Mouse (Mus musculus): ENCODE data around the gene Stpg1. TPM values are rescaled to one million over a fixed set of nuclear protein-coding genes. Genes with fewer than 3 reads are reported as not detected.
A peak's percentile ranks its signal among the peaks of the same experiment; 100 is the strongest.

The Stpg1 gene
- total RNA-seq, 4 experiments from 2014 or later, result 0.83 to 1.3 (median 1.2) TPM

DNA sequence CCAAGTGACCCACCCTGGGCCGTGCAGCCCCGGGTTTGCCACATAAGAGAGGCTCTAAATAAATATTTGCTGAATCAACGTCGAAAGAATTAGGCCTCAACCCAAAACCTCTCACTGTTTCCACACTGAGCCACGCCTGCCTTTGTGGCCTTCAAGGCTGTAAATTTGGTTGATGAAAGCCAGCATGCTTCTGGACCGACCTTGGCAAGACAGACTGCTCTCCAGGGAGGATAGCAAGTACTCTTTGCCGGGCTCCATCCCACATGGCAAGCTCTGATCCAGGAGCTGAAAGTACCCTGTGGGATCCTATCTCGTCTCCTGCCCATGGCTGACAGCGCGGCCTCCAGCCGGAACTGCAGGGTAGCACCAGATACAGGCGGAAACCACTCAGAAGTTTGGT lies 14.9 kb downstream of the Stpg1 start:
- no peak for DNase-seq (ENCODE audit: low spot score in 2 of 2)

DNA sequence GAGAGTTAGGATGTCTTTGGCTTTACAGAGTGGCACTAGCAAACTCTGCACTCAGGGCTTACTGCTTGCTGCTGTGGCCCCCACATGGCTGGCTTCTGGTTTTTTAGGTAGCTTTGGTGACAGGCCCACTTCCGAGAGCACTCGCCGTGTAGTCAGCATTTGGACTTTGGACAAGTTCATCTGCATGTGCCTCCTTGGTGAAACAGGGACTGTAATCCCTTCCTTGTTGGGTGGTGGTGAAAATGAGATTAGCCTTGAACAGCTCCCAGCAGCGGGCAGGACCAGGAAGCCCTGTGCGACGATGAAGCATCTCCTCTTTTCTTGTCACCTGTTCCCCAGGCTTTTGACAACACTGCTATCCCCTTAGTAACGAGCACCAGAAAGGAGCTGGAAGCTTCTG lies 19.3 kb downstream of the Stpg1 start:
- no peak for DNase-seq (ENCODE audit: low spot score in 2 of 2)

DNA sequence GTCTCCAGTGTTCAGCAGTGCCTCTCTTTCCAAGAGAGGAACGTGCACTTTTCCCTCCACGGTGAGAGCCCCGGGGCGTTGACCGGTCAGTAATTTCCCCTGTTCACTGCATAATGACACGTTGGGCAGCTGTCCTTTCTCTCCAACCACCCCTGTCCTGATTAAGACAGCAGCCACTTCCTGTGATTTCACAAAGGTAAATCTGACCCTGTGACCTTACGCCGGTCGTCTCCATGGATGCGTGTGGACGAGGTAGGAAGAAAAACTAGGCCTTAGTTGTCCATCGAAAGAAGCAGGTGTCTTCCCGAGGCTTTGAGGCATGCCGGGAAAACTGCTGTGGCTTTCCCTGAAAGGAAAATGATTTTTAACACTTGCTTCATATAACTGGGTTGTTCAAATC lies 20.3 kb downstream of the Stpg1 start:
- DNase-seq (ENCODE audit: low spot score in 2 of 2), result no peak

GRCm38 (mm10) chr4:135516351-135517316 lies 22.0 kb downstream of the Stpg1 start:
- DNase-seq (ENCODE audit: low spot score in 2 of 2), result peak in 1 of 2 experiments; percentile 23

DNA sequence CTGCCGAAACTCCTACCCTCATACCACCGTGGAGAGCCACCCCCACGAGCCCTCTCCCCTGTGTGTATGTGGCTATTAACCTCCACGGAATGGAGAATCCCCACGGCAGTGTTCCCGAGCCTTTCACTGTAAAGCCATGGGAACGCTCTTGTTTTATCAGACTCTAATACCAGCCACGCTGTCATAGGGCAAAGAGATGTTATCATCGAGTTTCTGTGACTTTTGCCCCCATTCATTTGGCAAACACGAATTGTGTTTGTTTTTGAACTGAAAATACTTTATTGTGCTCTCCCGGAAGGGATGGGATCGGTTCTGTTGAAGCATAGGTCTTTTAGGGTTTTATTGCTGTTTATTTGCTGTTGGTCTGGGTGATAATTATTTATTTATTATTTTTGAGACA lies 23.5 kb downstream of the Stpg1 start:
- no peak for DNase-seq (ENCODE audit: low spot score in 2 of 2)

DNA sequence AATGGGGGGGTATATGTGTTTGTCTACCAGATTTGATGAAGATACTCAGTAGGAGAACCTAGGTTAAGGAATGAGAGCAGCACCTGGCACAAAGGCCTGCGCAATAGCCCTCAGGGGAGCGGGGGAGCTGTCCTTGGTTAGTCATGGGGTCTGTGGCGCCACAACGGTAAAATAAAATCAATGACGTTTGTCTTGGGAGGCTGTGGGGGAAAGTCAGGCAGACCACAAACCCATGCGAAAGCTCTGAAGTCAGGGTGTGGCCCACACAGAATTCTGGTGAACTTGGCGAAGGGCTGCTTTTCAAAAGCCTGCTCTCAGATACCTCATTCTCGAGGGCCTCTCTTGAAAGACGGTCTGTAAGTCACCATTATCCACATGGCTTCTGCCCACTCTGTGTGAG lies 25.8 kb downstream of the Stpg1 start:
- no peak for DNase-seq (ENCODE audit: low spot score in 2 of 2)

DNA sequence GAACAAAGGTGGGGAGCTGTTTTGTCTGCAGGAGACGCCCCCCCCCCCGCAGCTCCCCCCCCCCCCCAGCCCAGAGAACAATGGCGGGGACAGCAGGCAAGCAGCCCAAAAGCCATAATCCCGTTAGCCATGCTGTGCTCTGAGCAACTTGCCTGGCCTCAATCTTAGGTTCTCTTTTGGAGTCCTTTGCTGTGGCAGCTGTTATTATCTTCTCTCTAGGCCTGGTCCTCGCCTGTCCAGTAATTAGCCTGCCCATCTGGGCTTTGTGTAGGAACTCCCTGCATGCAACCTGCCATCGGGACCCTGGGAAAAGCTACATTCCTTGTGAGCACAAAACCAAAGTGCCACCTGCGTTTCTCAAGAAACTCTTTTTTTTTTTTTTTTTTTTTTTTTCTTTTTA lies 29.3 kb downstream of the Stpg1 start:
- DNase-seq (ENCODE audit: low spot score in 2 of 2), result no peak

- DNase-seq (ENCODE audit: low spot score in 2 of 2), result no peak
Measured at GRCm38 (mm10) chr4:135525057-135525456, 30.5 kb downstream of the Stpg1 start.

GRCm38 (mm10) chr4:135526039-135526710 lies 31.6 kb downstream of the Stpg1 start:
- no peak for DNase-seq (ENCODE audit: low spot score in 2 of 2)

DNA sequence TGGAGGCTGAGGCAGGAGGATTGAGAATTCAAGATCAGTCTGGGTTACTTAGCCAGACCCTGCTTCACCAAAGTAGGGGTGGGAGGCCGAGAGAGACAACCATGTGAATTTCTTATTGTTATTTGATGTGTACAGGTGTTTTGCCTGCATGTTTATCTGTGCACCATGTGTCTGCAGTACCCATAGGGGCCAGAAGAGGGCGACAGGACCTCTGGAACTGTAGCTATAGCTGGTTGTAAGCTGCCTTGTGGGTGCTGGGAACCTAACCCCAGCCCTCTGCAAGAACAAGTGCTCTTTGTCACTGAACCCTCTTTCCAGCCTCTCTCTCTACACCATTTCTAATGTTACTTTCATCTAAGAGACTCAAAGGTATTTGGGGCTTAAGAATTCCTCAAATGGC lies 35.7 kb downstream of the Stpg1 start:
- DNase-seq (ENCODE audit: low spot score in 2 of 2), result no peak

GRCm38 (mm10) chr4:135531236-135531635 lies 36.6 kb downstream of the Stpg1 start:
- peak; percentile 22 to 69 for DNase-seq (ENCODE audit: low spot score in 2 of 2)

DNA sequence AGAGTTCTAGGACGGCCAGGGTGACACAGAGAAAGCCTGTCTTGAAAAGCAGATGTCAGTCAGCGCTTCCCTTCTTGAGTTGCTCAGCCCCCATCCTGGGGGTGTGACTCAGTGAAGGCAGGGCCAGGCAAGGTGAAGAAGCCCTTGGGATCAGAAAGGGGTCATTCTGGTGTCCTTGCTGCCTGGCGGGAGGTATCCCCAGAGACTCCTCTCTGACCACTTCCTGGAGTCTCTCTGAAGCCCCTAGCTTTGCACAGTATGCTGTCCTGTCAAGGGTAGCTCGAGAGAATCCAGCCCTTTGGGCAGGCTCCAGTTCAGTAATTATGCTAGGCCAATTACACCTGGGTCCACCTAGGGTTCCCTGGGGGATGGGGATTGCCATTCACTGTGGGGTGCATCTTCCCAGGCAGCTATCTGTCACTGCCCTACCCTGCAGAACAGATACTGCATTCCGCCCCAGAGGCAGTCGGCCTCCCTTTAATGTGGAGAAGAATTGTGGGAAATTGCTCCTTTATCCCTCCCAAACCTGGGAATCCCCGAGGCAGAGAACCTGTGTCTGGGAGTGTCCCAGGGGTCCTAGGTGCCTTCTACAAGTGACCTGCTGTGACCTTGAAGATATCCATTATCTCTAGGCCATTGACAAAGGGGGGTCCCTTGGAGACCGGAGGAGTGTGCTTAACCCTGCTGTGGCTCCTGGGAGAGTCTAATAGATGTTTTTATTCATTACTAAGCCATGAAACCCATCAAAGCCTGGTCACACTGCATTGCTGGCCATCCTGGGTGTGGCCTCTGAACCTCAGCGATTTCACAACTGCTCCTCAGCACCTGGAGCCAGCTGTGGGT lies 37.4 kb downstream of the Stpg1 start:
- no peak for DNase-seq (ENCODE audit: low spot score in 2 of 2)

DNA sequence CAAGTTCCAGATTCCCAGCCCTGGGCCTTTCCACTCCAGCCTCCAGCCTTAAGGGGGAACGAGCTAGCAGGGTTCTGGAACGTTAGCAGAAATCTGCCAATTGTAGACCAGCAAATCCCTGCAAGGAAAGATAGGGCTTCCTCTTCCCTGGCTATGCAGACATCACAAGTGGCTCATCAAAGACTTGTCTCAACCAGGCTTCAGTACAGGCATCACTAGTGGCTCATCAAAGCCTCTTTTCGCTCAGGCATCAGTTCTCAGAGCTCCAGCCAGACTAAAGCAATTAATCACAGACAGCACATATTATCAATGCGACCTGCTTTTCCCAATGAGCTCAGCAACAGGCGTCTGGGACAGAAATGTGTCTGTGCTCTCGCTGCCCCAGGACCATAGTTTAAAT lies 38.4 kb downstream of the Stpg1 start:
- DNase-seq (ENCODE audit: low spot score in 2 of 2), result no peak

GRCm38 (mm10) chr4:135535021-135535420 lies 40.4 kb downstream of the Stpg1 start:
- DNase-seq (ENCODE audit: low spot score in 2 of 2), result no peak

GRCm38 (mm10) chr4:135539056-135539455 lies 44.5 kb downstream of the Stpg1 start:
- DNase-seq (ENCODE audit: low spot score in 2 of 2), result no peak

GRCm38 (mm10) chr4:135540057-135540456 lies 45.5 kb downstream of the Stpg1 start:
- DNase-seq (ENCODE audit: low spot score in 2 of 2), result no peak

DNA sequence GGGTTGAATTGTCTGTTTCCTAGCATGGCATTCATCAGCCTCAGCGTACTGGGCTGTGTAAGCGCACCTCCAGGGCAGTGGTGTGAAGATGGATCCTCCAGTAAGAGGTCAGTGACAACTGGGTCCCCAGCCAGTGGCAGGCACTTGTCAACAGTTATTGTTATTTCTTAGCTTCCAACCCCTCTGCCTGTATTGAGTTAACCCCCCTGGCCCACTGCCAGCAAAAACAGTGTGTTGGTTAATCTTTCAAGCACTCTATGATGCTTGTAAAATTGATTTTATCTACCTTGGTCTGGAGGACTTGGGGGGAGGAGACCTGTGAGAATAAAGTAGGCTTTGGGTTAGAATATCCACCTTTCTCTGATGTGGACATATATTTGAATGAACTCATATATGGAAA lies 49.7 kb downstream of the Stpg1 start:
- DNase-seq (ENCODE audit: low spot score in 2 of 2), result no peak

- DNase-seq (ENCODE audit: low spot score in 2 of 2), result no peak
Measured at GRCm38 (mm10) chr4:135545080-135545511, 50.5 kb downstream of the Stpg1 start.

- no peak for DNase-seq (ENCODE audit: low spot score in 2 of 2)
Measured at GRCm38 (mm10) chr4:135546008-135546407, 51.4 kb downstream of the Stpg1 start.

DNA sequence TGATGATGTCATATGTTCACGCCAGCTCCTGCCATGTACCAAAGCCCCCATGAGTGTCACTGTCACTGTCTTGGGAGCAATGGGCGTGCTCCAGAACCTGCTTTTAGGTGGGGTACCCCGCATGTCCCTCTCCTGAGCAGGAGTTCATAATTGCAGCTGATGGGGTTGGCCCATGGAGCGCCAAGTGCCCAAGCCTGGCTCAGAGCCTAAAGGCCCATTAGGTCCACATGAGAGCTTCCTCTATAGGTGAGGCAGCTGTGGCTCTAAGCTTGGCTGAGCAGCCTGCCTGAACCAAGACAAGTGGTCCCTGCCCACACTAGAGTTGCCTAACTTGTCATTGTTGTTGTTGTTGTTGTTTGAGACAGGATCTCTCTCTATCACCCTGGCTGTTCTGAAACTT lies 52.2 kb downstream of the Stpg1 start:
- DNase-seq (ENCODE audit: low spot score in 2 of 2), result no peak

GRCm38 (mm10) chr4:135547551-135547950 lies 53.0 kb downstream of the Stpg1 start:
- DNase-seq (ENCODE audit: low spot score in 2 of 2), result no peak

DNA sequence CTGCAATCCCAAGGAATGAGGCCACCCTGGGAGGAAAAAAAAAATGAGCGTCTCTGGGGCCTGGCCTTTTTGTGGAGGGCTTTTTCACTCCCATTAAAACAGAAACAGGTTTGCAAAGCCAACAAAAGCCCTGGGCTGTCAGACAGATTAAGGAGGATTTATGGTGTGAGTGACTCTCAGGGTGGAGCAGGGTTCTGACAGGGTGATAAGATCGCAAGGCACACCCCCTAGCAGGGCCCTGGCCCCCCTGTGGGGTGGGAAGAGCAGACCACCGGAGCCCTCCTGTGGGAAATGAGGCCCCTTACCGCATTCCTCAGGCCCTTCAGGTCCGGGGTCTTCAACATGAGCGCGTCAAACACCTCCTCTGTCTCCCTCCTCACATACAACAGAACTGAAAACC lies 53.5 kb downstream of the Stpg1 start:
- DNase-seq (ENCODE audit: low spot score in 2 of 2), result no peak

All from left cerebral cortex, adult 8-10 months (tissue).